In genomic region chr7:44857905-44858304, GRCm38 (mm10) we compare ENCODE assay signal across 7 mouse cellular contexts. TPM values are rescaled to one million over a fixed set of nuclear protein-coding genes. Genes with fewer than 3 reads are reported as not detected.
DNase-seq lines count a peak whose midpoint lies in the region; ATAC-seq and TF ChIP-seq lines count a peak whose summit lies in the region.

No protein-coding gene starts in this region.

- no peak for ATAC-seq in kidney, postnatal 0 days (replicated peaks; ENCODE audit: low FRiP score, low read depth)

- H3K9me3 ChIP-seq in ES-E14 (ENCODE audit: control insufficient read depth, insufficient read depth, low read depth, low read length), result no peaks in the 10 kb centered on the region
- H3K9me3 ChIP-seq in erythroblast, embryonic 14.5 days (ENCODE audit: control insufficient read depth, low read length), result no peaks in the 10 kb centered on the region
- no peaks in the 10 kb centered on the region for H3K9me3 ChIP-seq in kidney, postnatal 0 days (replicated peaks; ENCODE audit: low read length)
- no peaks in the 10 kb centered on the region for H3K9me3 ChIP-seq in megakaryocyte, embryonic 14.5 days

- peaks cover 15% of the 10 kb centered on the region; the same call in 1 of the 2 replicates for H3K36me3 ChIP-seq in ES-E14 (ENCODE audit: control insufficient read depth, insufficient read depth, low read length, poor library complexity, severe bottlenecking)
- peaks cover 54% of the 10 kb centered on the region for H3K36me3 ChIP-seq in erythroblast, embryonic 14.5 days (ENCODE audit: control insufficient read depth)
- H3K36me3 ChIP-seq in kidney, postnatal 0 days (ENCODE audit: insufficient read depth, low read length), result peaks cover 10% of the 10 kb centered on the region
- peaks cover 51% of the 10 kb centered on the region for H3K36me3 ChIP-seq in megakaryocyte, embryonic 14.5 days (replicated peaks; ENCODE audit: low read length)

- H3K4me2 ChIP-seq in kidney, postnatal 0 days (ENCODE audit: low read length), result peak overlapping the region; percentile 92

- 34% methylated on average over 8 of the region's 8 CpGs for WGBS in kidney, postnatal 0 days

- H3K9ac ChIP-seq in ES-E14 (ENCODE audit: insufficient read depth, low read depth, low read length, poor library complexity, severe bottlenecking), result no peak overlapping the region; the same call in 1 of the 2 replicates
- peak overlapping the region; percentile 82 for H3K9ac ChIP-seq in kidney, postnatal 0 days (ENCODE audit: low read depth, low read length)

- no peak for TF ChIP-seq CTCF in kidney, postnatal 0 days (IDR thresholded peaks at IDR 0.05; ENCODE audit: low read depth)

- no peaks in the 10 kb centered on the region for H3K27me3 ChIP-seq in erythroblast, embryonic 14.5 days (ENCODE audit: control insufficient read depth)
- no peaks in the 10 kb centered on the region for H3K27me3 ChIP-seq in kidney, postnatal 0 days (ENCODE audit: insufficient read depth, low read length)
- H3K27me3 ChIP-seq in megakaryocyte, embryonic 14.5 days (replicated peaks), result no peaks in the 10 kb centered on the region

- peaks cover 7 to 17% of the 10 kb centered on the region in 2 experiments for H3K4me1 ChIP-seq in ES-E14 (ENCODE audit: control insufficient read depth in 2 of 2, insufficient read depth in 2 of 2, low read length in 2 of 2, poor library complexity in 1 of 2)
- H3K4me1 ChIP-seq in erythroblast, embryonic 14.5 days (ENCODE audit: control insufficient read depth), result peaks cover 83% of the 10 kb centered on the region
- H3K4me1 ChIP-seq in kidney, postnatal 0 days (replicated peaks; ENCODE audit: insufficient read depth, low read length), result peaks cover 28% of the 10 kb centered on the region
- H3K4me1 ChIP-seq in megakaryocyte, embryonic 14.5 days, result peaks cover 83% of the 10 kb centered on the region

- in situ Hi-C loops in ES-E14 (cut with MboI; ENCODE audit: low sequenced_read_pairs in 2 of 2, unreplicated experiment in 2 of 2), result no loop called here

- peak overlapping the region; percentile 99 for H3K4me3 ChIP-seq in ES-E14 (ENCODE audit: insufficient read depth in 1 of 2, low read depth in 1 of 2, low read length in 2 of 2, poor library complexity in 1 of 2, severe bottlenecking in 1 of 2)
- H3K4me3 ChIP-seq in erythroblast, embryonic 14.5 days (replicated peaks), result peak overlapping the region; percentile 73
- peak overlapping the region; percentile 73 for H3K4me3 ChIP-seq in kidney, postnatal 0 days (replicated peaks; ENCODE audit: low read depth, low read length)
- H3K4me3 ChIP-seq in megakaryocyte, embryonic 14.5 days (replicated peaks), result peak overlapping the region; percentile 97

- peak; percentile 58 to 63 for DNase-seq in B cell, adult 2 months
- DNase-seq in ES-E14 (ENCODE audit: low read depth, low spot score), result no peak
- DNase-seq in kidney, postnatal 0 days (ENCODE audit: low spot score), result peak; percentile 76
- DNase-seq in thymus, postnatal 14 days, result peak; percentile 62
- no peak for DNase-seq in gastrocnemius, postnatal 10 days

- H3K27ac ChIP-seq in ES-E14 (ENCODE audit: insufficient read depth, low read depth, low read length, poor library complexity, severe bottlenecking), result no peak overlapping the region
- H3K27ac ChIP-seq in kidney, postnatal 0 days, result peak overlapping the region; percentile 92

TF ChIP-seq in ES-E14, 5 proteins besides CTCF, POLR2A, EP300 and RAD21:
- TF ChIP-seq ZC3H11A (IDR thresholded peaks at IDR 0.05; ENCODE audit: borderline replicate concordance, low read depth, low read length) (no peak), MAFK (IDR thresholded peaks at IDR 0.05; ENCODE audit: insufficient read depth, low read depth, low read length) (no peak), HCFC1 (IDR thresholded peaks at IDR 0.05; ENCODE audit: borderline replicate concordance, insufficient read depth, low read length) (no peak), CHD2 (IDR thresholded peaks at IDR 0.05; ENCODE audit: low read depth, low read length) (no peak), ZNF384 (IDR thresholded peaks at IDR 0.05; ENCODE audit: low read depth, low read length) (no peak)

RNA-seq across cellular contexts. Expression of gene Pnkp, which starts 1.0 kb away (rescaled TPM):
- 37.1 and 76.5 TPM in 2 replicates for total RNA-seq in ES-E14 (2012; rRNA removed)
- 4.5 and 5.5 TPM in 2 replicates for polyA plus RNA-seq in erythroblast, embryonic 14.5 days (2012)
- 34.0 and 36.4 TPM in 2 replicates for polyA plus RNA-seq in kidney, postnatal 0 days (2015; fragmentation: Nextera tagmentation; extraction: Ambion mirVana)
- 30.0 and 36.4 TPM in 2 replicates for polyA plus RNA-seq in megakaryocyte, embryonic 14.5 days (2012; ENCODE audit: insufficient read depth, low replicate concordance)
- total RNA-seq in gastrocnemius, postnatal 10 days (2021), result 10 to 100 TPM; 14.4 to 16.5 TPM

RNA-seq across cellular contexts. Expression of gene Tbc1d17, which starts 9.0 kb away (rescaled TPM):
- 31.5 and 55.7 TPM in 2 replicates for total RNA-seq in ES-E14 (2012; rRNA removed)
- polyA plus RNA-seq in erythroblast, embryonic 14.5 days (2012), result 7.7 and 10.0 TPM in 2 replicates
- 78.0 and 87.0 TPM in 2 replicates for polyA plus RNA-seq in kidney, postnatal 0 days (2015; fragmentation: Nextera tagmentation; extraction: Ambion mirVana)
- 44.5 TPM in 2 replicates for polyA plus RNA-seq in megakaryocyte, embryonic 14.5 days (2012; ENCODE audit: insufficient read depth, low replicate concordance)
- total RNA-seq in gastrocnemius, postnatal 10 days (2021), result 10 to 100 TPM; 41.7 to 49.0 TPM

RNA-seq across cellular contexts. Expression of gene Akt1s1, which starts 9.1 kb away (rescaled TPM):
- total RNA-seq in ES-E14 (2012; rRNA removed), result 33.8 and 37.6 TPM in 2 replicates
- polyA plus RNA-seq in erythroblast, embryonic 14.5 days (2012), result 33.5 and 36.8 TPM in 2 replicates
- 108 and 111 TPM in 2 replicates for polyA plus RNA-seq in kidney, postnatal 0 days (2015; fragmentation: Nextera tagmentation; extraction: Ambion mirVana)
- 372 and 2,506 TPM in 2 replicates for polyA plus RNA-seq in megakaryocyte, embryonic 14.5 days (2012; ENCODE audit: insufficient read depth, low replicate concordance)
- 10 to 100 TPM; 84.2 to 86.4 TPM for total RNA-seq in gastrocnemius, postnatal 10 days (2021)

RNA-seq across cellular contexts. Expression of gene Ptov1, which starts 11.7 kb away (rescaled TPM):
- total RNA-seq in ES-E14 (2012; rRNA removed), result 144 and 205 TPM in 2 replicates
- 7.3 and 8.9 TPM in 2 replicates for polyA plus RNA-seq in erythroblast, embryonic 14.5 days (2012)
- 377 and 412 TPM in 2 replicates for polyA plus RNA-seq in kidney, postnatal 0 days (2015; fragmentation: Nextera tagmentation; extraction: Ambion mirVana)
- 191 and 368 TPM in 2 replicates for polyA plus RNA-seq in megakaryocyte, embryonic 14.5 days (2012; ENCODE audit: insufficient read depth, low replicate concordance)
- 100 to 1,000 TPM; 210 to 216 TPM for total RNA-seq in gastrocnemius, postnatal 10 days (2021)

RNA-seq across cellular contexts. Expression of gene Med25, which starts 34.6 kb away (rescaled TPM):
- 88.2 and 121 TPM in 2 replicates for total RNA-seq in ES-E14 (2012; rRNA removed)
- polyA plus RNA-seq in erythroblast, embryonic 14.5 days (2012), result 46.3 and 51.9 TPM in 2 replicates
- 91.4 and 97.8 TPM in 2 replicates for polyA plus RNA-seq in kidney, postnatal 0 days (2015; fragmentation: Nextera tagmentation; extraction: Ambion mirVana)
- polyA plus RNA-seq in megakaryocyte, embryonic 14.5 days (2012; ENCODE audit: insufficient read depth, low replicate concordance), result 249 and 952 TPM in 2 replicates
- 10 to 100 TPM; 44.7 to 53.5 TPM for total RNA-seq in gastrocnemius, postnatal 10 days (2021)

Comparison
In these comparisons a context has a peak if more than half of its experiments do, and no peak if none do; other contexts are left out.
1. DNase-seq: peak in B cell, adult 2 months (2 of 2), kidney, postnatal 0 days (single experiment) and thymus, postnatal 14 days (single experiment); none in ES-E14 (single experiment) and gastrocnemius, postnatal 10 days (single experiment).
2. Peak in every context shown above with its lines, with median percentiles within 50 percentile points of each other: H3K4me3 ChIP-seq.